Mouse (Mus musculus) lung, adult 2 months (tissue): ENCODE measurements around the gene Spon1.

Experiments
- CTCF ChIP-seq: fragments of 200-500 bp; IDR thresholded peaks from 2 replicates; pipeline ENCODE4 v1.5.1; 2011; ENCODE audit warnings: mild to moderate bottlenecking, low read length, control low read depth; ENCODE audit not compliant: insufficient read depth
- POLR2A ChIP-seq: fragments of 200-500 bp; IDR thresholded peaks from 2 replicates; pipeline ENCODE4 v1.6.1; 2011; ENCODE audit warnings: low read depth, mild to moderate bottlenecking, control low read depth, low read length, borderline replicate concordance; ENCODE audit errors: extremely low read depth

DNA sequence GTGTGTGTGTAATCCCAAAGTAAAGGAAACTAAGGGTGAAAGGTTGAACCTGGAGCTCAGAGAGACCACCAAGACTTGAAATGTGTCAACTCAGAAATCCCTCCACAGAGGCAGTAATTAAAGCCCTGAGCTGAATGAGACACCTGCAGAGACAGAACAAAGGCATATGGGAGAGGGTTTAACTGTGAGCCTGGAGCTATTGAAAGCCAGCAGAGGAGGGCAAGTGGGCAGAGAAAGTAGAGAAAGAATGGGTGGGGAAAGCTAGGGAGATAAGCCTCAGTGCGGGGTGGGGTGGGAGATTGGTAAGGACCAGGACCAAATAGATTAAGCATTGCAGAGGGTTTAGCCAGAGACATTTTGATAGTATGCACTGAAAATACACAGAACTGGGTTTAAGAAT lies 60.7 kb downstream of the Spon1 start:
- TF ChIP-seq CTCF (no peak), POLR2A (no peak)
